Mouse (Mus musculus) c-Kit-positive CD71-positive TER-119-positive erythroid progenitor cells, embryonic 14.5 days (primary cell): ENCODE measurements around the gene B4gat1.
"Not testable (repeated sequence)": the region's sequence is repeated elsewhere in the genome, so short reads cannot be mapped to it uniquely, and the experiment has no call there.

Source experiments
- DNase-seq: peaks from one replicate; pipeline ENCODE4 v3.0.0-alpha.2; 2013; ENCODE audit warnings: low spot score

Gene B4gat1

DNA sequence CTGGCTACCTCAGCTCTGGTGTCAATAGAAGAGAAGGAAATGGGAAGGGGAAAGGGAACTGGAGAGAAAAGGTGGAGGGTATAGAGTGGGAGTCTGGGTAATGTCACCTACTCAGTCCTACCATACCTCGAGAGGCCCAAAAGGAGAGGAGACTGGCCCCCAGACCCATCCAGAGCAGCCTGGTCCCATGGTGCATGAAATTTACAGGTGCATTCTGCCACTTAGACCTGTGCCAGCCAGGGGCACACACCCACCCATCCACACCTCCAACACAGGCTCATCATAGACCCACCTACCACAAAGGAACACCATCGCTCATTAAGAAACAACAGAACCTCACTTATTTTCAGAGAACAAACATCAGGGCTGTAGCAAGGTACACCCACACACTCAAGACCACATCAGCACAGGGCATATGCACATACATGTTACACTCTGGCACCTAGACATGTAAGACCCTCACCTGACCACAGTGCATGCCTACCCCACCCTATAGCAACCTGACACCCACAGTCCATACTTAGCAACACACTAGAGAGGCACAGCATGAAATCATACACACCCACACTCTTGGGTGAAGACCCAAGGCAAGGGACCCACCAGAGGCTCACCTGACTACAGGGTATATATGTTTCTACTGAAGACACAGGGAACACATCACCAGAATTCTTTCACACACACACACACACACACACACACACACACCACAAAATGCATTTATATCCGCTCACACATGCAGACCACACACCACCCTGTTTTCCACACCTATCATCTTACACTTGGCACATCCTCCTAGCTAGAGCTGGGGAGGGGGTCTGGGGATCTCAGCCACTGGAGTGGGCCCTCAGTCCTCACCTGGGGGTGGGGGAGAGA is 45.6 kb downstream of the B4gat1 start:
- no peak for DNase-seq

DNA sequence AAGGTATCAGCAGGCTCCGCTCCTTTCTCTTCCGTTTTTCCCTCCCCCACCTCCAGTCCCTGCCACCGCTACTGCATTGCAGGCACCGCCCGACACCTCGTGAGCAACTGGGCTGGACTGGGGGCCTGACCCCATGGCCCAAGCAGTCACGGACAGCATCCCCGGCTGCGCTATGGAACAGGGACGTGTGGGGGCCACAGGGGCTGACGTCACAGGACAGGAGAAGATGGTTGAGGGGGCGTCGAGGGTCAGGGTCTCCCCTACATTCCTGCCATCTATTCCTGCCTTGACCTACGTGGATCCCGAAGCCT is 46.2 kb downstream of the B4gat1 start:
- DNase-seq, result no peak

DNA sequence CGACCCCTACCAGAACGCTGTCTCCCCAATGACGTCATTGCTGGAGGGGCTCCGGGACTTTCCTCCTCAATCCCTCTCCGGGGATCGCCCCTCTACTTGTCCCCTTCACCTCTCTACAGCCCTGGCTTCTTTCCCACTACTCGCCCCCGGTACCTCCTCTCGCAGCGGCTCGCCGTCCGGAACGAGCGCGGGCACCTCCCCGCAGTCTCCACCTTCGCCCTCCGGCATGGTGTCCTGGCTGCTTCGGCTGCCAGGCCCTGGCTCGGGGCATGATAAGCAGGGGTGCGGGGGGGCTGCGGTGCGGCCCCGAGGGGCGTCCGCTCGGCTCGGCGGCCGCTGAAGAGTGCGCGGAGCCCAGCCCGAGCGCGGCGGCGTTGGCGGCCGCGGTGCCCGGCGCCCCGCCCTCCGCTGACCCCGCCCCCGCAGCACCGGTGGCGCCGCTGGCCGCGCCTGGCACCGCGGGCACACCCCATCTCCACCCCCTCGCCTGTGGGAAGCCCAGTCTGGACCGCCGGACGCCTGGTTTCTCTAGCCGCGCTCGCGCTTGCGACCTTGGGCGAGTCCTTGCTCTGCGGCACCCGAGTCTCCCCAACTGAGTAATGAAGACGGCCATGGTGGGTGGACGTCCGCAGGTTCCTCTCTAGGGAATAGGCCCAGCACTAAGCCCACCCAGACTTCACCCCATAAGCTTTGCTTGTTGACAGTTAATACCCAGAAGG is 46.7 kb downstream of the B4gat1 start, which contains the start of gene Tmem151a:
Gene Tmem151a, minus strand, starts transcription at position 387 of the 719 bp plus-strand sequence.
- DNase-seq, result no peak

DNA sequence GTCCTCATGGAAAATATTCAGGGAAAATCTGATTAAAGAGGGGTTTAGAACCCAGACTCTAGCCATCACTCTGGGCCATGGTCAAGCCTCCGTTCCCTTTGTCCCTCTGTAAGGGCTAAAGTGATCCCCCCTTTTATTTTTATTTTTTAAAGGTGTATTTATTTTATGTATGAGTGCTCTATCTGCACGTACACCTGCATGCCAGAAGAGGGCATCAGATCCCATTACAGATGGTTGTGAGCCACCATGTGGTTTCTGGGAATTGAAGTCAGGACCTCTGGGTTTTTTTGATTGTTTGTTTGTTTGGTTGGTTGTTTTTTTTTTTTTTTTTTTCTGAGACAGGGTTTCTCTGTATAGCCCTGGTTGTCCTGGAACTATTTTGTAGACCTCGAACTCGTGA is 47.9 kb downstream of the B4gat1 start:
- DNase-seq, result not testable (repeated sequence)

DNA sequence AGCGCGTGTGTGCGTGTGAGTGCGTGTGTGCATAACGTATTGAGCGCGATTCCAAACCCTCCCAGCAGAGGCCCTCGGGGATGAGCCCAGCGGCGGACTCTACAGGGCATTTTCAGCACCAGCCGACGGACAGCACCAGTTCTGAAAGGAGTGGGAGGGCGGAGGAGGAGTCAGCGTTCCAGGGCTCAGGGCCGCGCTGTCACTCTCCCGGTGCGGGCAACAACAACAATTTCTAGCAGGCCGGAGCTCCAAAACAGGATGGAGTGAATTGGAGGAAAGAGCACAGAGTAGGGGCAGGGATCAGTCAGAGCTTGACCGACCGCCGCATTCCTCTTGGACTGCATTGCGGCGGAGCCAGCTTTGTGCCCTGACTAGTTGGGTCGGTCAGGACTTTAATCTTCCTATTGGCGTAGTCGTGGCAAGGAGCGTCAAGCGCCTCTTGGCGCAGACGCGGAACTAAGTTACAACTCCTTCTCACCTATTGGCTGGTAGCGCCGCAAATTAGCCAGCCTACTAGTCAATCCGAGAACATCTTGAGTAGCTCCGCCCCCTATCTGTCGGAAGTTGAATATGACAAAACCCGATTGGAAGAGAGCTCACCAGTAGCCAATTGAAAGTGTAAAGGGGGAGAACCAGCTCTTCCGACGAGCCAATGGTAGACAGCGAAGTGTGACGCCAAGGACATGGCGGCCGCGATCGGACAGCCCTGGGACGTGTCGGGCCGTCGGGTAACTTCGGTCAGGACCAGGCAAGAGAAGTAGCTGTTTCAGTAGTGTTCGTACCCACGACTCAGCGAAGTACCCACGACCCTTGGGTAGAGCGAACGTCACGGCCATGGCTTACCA is 49.5 kb downstream of the B4gat1 start, which contains the start of gene Yif1a:
Gene Yif1a, plus strand, starts transcription at position 655 of the 845 bp plus-strand sequence.
- DNase-seq, result peak; percentile 97

DNA sequence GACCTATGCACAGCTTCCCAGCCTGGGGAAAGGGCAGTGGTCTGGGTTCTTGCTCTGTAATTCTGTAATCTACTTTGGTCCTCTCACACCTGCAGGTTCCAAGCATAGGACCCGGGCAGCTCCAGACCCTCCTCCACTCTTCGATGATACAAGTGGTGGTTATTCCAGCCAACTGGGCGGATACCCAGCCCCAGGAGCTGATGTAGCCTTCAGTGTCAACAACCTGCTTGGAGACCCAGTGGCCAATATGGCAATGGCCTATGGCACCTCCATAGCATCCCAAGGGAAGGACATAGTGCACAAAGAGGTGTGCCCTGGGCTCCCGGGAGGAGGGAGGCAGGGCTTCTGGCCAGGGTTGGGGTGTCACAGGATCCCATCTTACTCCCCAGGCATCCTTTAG is 50.7 kb downstream of the B4gat1 start:
- DNase-seq, result no peak
